Mouse (Mus musculus) olfactory bulb, adult 2 months (tissue): ENCODE results near the gene Ccl24. TPM values are rescaled to one million over a fixed set of nuclear protein-coding genes. Genes with fewer than 3 reads are reported as not detected.

Experiments used
- H3K27ac ChIP-seq: fragments of 200-500 bp; 2 replicates; pipeline ENCODE4 v1.5.1; 2012; ENCODE audit warnings: low read depth, low read length; ENCODE audit not compliant: insufficient read depth
- H3K4me1 ChIP-seq: fragments of 200-500 bp; 2 replicates; pipeline ENCODE4 v1.6.1; 2012; ENCODE audit warnings: low read length; ENCODE audit not compliant: control insufficient read depth, insufficient read depth
- H3K4me3 ChIP-seq: fragments of 200-500 bp; 2 replicates; pipeline ENCODE4 v1.5.1; 2012; ENCODE audit warnings: mild to moderate bottlenecking, low read depth, low read length, moderate library complexity; ENCODE audit not compliant: insufficient read depth
- CTCF ChIP-seq: fragments of 200-500 bp; IDR thresholded peaks from 2 replicates; pipeline ENCODE4 v1.5.1; 2012; ENCODE audit warnings: low read depth, mild to moderate bottlenecking, low read length, moderate library complexity; ENCODE audit not compliant: insufficient read depth
- POLR2A ChIP-seq: fragments of 200-500 bp; IDR thresholded peaks from 2 replicates; pipeline ENCODE4 v1.6.1; 2012; ENCODE audit warnings: mild to moderate bottlenecking, low read depth, low read length, moderate library complexity; ENCODE audit not compliant: insufficient read depth
- WGBS: fragments of 180-500 bp; shearing (Covaris S2); methylation state at CpG from one replicate; pipeline ENCODE4 v1.1.7; 2018; 5-methylcytosine and 5-hydroxymethylcytosine counted together
- polyA plus RNA-seq: library from polyadenylated mRNA; stranded (reverse); fragments of >200 nt; gene quantifications from 2 replicates; pipeline ENCODE4 v1.2.4, GENCODE M21; 2012; ENCODE audit warnings: low replicate concordance; ENCODE audit not compliant: missing spikeins, insufficient read depth, insufficient read length

Gene Ccl24
- polyA plus RNA-seq, 1 experiment: not detected

- Histone ChIP-seq H3K4me3 (no peak overlapping the region), H3K27ac (peak overlapping the region; percentile 21; the same call in 1 of the 2 replicates), H3K4me1 (no peaks in the 10 kb centered on the region)
- 73% methylated on average over 10 of the region's 10 CpGs for WGBS
- TF ChIP-seq CTCF (no peak), POLR2A (no peak)
Measured at GRCm38 (mm10) chr5:135533431-135533830, 39.4 kb downstream of the Ccl24 start.

DNA sequence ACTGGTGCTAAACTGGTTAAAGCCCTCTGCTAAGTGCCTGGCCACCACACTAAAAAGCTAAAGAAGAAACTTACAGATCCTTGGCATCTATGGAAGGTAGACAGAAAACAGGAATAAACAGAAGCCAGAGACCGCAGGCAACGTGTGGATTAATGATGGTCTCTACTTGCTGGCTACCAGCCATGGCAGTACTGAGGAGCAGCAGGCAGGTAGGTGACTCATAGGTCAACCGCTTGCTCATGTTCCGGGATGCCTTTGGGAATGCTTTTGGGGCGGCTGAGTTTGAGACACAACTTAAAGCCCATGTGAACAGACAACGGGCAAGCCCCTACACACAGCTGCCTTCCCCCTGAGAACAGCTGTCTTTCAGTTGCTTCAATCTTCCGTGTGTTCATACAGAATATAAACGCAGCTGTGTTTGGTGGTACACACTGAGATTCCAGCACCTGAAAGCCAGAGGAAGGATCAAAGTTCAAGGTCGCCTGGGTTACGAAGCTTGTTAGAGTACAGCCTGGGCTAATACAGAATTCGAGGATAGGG, 41.5 kb downstream of the Ccl24 start:
- H3K4me3 ChIP-seq: no peak overlapping the region
- TF ChIP-seq POLR2A (no peak), CTCF (no peak)
- no peaks in the 10 kb centered on the region for H3K4me1 ChIP-seq
- 75% methylated on average over 11 of the region's 11 CpGs for WGBS
- no peak overlapping the region for H3K27ac ChIP-seq

DNA sequence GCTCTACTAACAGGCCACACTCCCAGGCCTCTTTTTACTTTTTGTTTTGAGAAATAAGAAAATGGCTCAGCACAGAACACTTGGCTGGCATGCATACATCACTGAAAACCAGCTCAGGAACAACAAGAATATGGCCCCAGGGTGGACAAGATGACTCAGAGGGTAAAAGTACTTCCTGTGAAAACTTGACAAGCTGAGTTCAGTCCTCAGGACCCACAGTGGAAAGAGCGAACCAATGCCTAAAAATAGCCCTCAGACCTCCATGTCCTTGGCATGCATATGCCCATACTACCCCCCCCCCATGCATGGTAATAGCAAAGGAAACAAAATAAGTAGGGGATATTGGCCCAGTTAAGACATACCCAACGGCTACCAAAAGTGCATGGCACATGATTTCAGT, 42.9 kb downstream of the Ccl24 start:
- WGBS: 66% methylated on average over 2 of the region's 2 CpGs

DNA sequence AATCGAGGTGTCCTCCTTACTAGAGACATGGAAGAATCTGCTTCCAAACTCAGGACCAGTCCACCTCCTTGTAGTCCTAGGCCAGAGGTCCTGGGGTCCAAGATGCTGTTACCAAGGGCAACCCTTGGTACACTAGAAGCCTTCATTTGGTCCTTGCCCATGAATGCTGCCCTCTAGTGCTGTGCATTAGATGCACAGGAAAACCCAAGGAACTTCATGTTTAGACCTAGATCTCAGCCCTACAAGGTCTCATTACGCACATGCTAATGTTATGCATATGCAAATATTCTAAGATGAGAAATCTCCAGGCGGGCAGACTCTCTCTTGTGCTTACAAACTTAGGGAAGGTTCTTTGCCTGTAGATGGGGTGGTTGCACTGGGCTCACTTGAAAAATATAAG, 43.5 kb downstream of the Ccl24 start:
- Histone ChIP-seq H3K4me3 (no peak overlapping the region), H3K27ac (no peak overlapping the region), H3K4me1 (peaks cover 10% of the 10 kb centered on the region)
- no peak for TF ChIP-seq POLR2A
- TF ChIP-seq CTCF: no peak
- 83% methylated on average over 3 of the region's 3 CpGs for WGBS

More for the DNA sequence above, 42.9 kb downstream of the Ccl24 start:
- Histone ChIP-seq H3K4me3 (no peak overlapping the region), H3K27ac (no peak overlapping the region), H3K4me1 (peaks cover 4% of the 10 kb centered on the region)
- no peak for TF ChIP-seq POLR2A
- no peak for TF ChIP-seq CTCF

DNA sequence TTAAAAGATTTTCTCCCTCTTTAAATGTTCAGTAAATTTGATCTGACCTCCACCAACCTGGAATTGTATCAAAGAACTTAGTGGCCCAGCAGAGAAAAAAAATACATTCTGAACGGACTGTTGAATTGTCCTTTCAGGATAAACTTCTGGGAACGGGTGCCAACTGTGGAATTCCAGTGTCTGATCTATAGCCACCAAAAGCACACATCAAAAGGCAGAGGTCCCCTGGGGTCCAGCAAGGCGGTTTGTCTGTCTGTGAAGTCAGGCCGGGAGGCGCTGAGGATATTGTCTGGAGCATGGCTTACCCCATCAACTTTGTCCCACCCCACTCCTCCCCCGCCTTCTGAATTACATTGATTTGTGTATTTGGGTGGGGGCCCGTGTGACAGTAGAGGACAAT, 44.9 kb downstream of the Ccl24 start:
- no peak for TF ChIP-seq CTCF
- TF ChIP-seq POLR2A: no peak
- Histone ChIP-seq H3K4me1 (peaks cover 11% of the 10 kb centered on the region), H3K4me3 (no peak overlapping the region), H3K27ac (no peak overlapping the region)
- 65% methylated on average over 7 of the region's 7 CpGs for WGBS

- WGBS: 23% methylated on average over 11 of the region's 11 CpGs
- TF ChIP-seq CTCF: no peak
- TF ChIP-seq POLR2A: no peak
- Histone ChIP-seq H3K27ac (peak overlapping the region; percentile 43), H3K4me3 (no peak overlapping the region), H3K4me1 (peaks cover 22% of the 10 kb centered on the region)
Measured at GRCm38 (mm10) chr5:135524660-135525560, 47.9 kb downstream of the Ccl24 start.

DNA sequence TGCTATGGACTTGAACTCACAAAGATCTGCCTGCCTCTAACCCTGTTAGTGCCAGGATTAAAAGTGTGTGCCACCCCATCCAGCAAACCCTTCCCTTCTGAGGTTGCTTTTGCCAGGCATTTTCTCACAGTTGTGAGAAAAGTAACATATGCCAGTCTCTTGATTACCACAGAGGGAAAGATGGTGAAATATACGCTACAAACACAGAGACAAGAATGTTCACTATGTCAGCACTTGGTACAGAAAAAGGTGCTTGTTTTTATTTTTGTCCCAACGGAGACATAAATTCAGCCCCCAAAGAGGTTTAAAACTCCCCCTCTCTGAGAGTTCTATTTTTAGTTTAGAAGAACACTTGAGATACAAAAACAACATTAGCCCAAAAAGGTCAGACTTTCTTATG, 48.8 kb downstream of the Ccl24 start:
- Histone ChIP-seq H3K4me1 (peaks cover 22% of the 10 kb centered on the region), H3K27ac (peak overlapping the region; percentile 43), H3K4me3 (no peak overlapping the region)
- TF ChIP-seq POLR2A: no peak
- no peak for TF ChIP-seq CTCF
- 62% methylated on average over 2 of the region's 2 CpGs for WGBS

DNA sequence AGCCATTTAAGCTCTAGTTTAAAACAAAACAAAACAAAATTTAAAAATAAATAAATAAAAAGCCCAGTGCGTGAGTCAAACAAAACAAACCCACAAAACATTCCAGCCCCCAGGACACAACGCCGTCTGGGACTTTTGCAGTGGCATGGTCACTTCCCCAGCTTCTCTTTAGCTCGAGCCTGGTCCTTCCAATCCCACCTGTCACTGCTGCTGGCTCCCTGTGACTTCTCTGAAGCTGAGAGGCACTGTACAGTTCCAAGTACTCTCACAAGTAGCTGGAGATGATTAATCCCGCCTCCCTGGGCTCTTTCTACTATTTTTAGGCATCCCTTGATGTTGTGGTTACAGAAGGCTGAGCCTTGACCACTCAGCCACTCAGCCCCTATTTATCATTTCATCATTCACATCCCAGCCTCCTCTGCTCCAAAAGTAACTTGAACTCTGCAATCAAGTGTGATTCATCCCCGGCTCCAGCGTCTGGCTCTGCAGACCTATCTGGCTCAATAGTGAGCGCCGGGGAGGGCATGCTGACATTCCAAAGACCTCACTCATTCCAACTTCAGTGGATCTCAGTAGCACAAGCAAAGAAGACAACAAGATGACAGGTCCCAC, 50.6 kb downstream of the Ccl24 start:
- 45% methylated on average over 9 of the region's 9 CpGs for WGBS
- peak overlapping the region; percentile 24 for H3K27ac ChIP-seq
- no peak overlapping the region for H3K4me3 ChIP-seq
- peaks cover 22% of the 10 kb centered on the region for H3K4me1 ChIP-seq
- TF ChIP-seq CTCF (no peak), POLR2A (no peak)

Other genes starting within 250 kb of the Ccl24 start
- not detected in 2 replicates for gene Fkbp6, start 223.0 kb downstream of the Ccl24 start, polyA plus RNA-seq
- not detected in 2 replicates for gene Trim50, start 219.8 kb downstream of the Ccl24 start, polyA plus RNA-seq
- not detected in 2 replicates for gene Nsun5, start 203.1 kb downstream of the Ccl24 start, polyA plus RNA-seq
- not detected in 2 replicates for gene Pom121, start 178.5 kb downstream of the Ccl24 start, polyA plus RNA-seq
- 69.9 TPM in 1 of 2 replicates, not detected in the other for gene Hip1, start 27.9 kb downstream of the Ccl24 start, polyA plus RNA-seq
- not detected in 2 replicates for gene Ccl26, start 9.5 kb downstream of the Ccl24 start, polyA plus RNA-seq
- not detected in 2 replicates for gene Rhbdd2, start 59.6 kb upstream of the Ccl24 start, polyA plus RNA-seq
- not detected in 2 replicates for gene Por, start 97.0 kb upstream of the Ccl24 start, polyA plus RNA-seq
- gene Tmem120a, start 171.4 kb upstream of the Ccl24 start, polyA plus RNA-seq: not detected in 2 replicates
- gene Styxl1, start 205.3 kb upstream of the Ccl24 start, polyA plus RNA-seq: not detected in 2 replicates
- 359 and 724 TPM in 2 replicates for gene Mdh2, start 205.4 kb upstream of the Ccl24 start, polyA plus RNA-seq
- gene Srrm3, start 233.8 kb upstream of the Ccl24 start, polyA plus RNA-seq: not detected in 2 replicates